In genomic region chr17:55446698-55447097, GRCm38 (mm10) we compare ENCODE assay signal across 14 mouse cellular contexts. TPM values are rescaled to one million over a fixed set of nuclear protein-coding genes. Genes with fewer than 3 reads are reported as not detected.
DNase-seq lines count a peak whose midpoint lies in the region; ATAC-seq lines count a peak whose summit lies in the region.
"Had no signal": no experiment of that assay in that cellular context is flagged by ENCODE, and none has a peak within 500 bp of the region (broad histone marks: within the 10 kb centered on the region; RNA-seq: fewer than 3 reads in every experiment).

No protein-coding gene starts in this region.

- intact Hi-C loops in gastrocnemius, postnatal 36 days (cut with DNase I), result no loop called here

- H3K9me3 ChIP-seq in embryonic facial prominence, embryonic 13.5 days, result no peaks in the 10 kb centered on the region
- no peaks in the 10 kb centered on the region for H3K9me3 ChIP-seq in hindbrain, embryonic 13.5 days
- no peaks in the 10 kb centered on the region for H3K9me3 ChIP-seq in midbrain, embryonic 13.5 days

- H3K4me3 ChIP-seq in embryonic facial prominence, embryonic 13.5 days, result peak overlapping the region; percentile 69
- peak overlapping the region; percentile 61 for H3K4me3 ChIP-seq in hindbrain, embryonic 13.5 days
- peak overlapping the region; percentile 64 for H3K4me3 ChIP-seq in midbrain, embryonic 13.5 days (replicated peaks)
- H3K4me3 ChIP-seq: heart, adult 2 months had no signal

- no peak for ATAC-seq in embryonic facial prominence, embryonic 13.5 days (ENCODE audit: insufficient number of reproducible peaks, insufficient read depth, low FRiP score, low TSS enrichment, low read depth)
- ATAC-seq in hindbrain, embryonic 13.5 days (ENCODE audit: low FRiP score), result no peak
- ATAC-seq in midbrain, embryonic 13.5 days, result no peak
- ATAC-seq: activated CD4-positive, CD25-positive, alpha-beta regulatory T cell, adult 4 months had no signal

- peaks cover 26% of the 10 kb centered on the region for H3K27me3 ChIP-seq in embryonic facial prominence, embryonic 13.5 days
- H3K27me3 ChIP-seq in hindbrain, embryonic 13.5 days, result no peaks in the 10 kb centered on the region
- H3K27me3 ChIP-seq in midbrain, embryonic 13.5 days, result no peaks in the 10 kb centered on the region

- peak overlapping the region; percentile 78; the same call in 1 of the 2 replicates for H3K27ac ChIP-seq in embryonic facial prominence, embryonic 13.5 days
- H3K27ac ChIP-seq in hindbrain, embryonic 13.5 days, result peak overlapping the region; percentile 98
- no peak overlapping the region for H3K27ac ChIP-seq in midbrain, embryonic 13.5 days
- H3K27ac ChIP-seq: heart, adult 2 months; macrophage had no signal

- H3K36me3 ChIP-seq in embryonic facial prominence, embryonic 13.5 days, result no peaks in the 10 kb centered on the region
- H3K36me3 ChIP-seq in hindbrain, embryonic 13.5 days, result no peaks in the 10 kb centered on the region
- H3K36me3 ChIP-seq in midbrain, embryonic 13.5 days, result no peaks in the 10 kb centered on the region
- H3K36me3 ChIP-seq: G1E had no signal

- peaks cover 14% of the 10 kb centered on the region; the same call in 1 of the 2 replicates for H3K4me1 ChIP-seq in embryonic facial prominence, embryonic 13.5 days
- peaks cover 24% of the 10 kb centered on the region for H3K4me1 ChIP-seq in hindbrain, embryonic 13.5 days (replicated peaks)
- H3K4me1 ChIP-seq in midbrain, embryonic 13.5 days (replicated peaks), result peaks cover 24% of the 10 kb centered on the region

- peak overlapping the region; percentile 89 for H3K4me2 ChIP-seq in embryonic facial prominence, embryonic 13.5 days
- H3K4me2 ChIP-seq in hindbrain, embryonic 13.5 days, result peak overlapping the region; percentile 67
- peak overlapping the region; percentile 76 for H3K4me2 ChIP-seq in midbrain, embryonic 13.5 days (replicated peaks)

- peak; percentile 17 for DNase-seq in embryo, embryonic 10.5 days (ENCODE audit: low spot score)
- no peak for DNase-seq in embryo, embryonic 10 days (ENCODE audit: low spot score)
- DNase-seq in thymus, postnatal 10 days (ENCODE audit: low spot score in 2 of 2), result no peak
- DNase-seq in gastrocnemius, postnatal 36 days, result no peak
- no peak for DNase-seq in right cerebral cortex, postnatal 14 days
- DNase-seq: heart, adult 2 months; thymus, postnatal 36 days had no signal

- WGBS in embryonic facial prominence, embryonic 13.5 days, result 24% methylated on average over 4 of the region's 4 CpGs
- WGBS in hindbrain, embryonic 13.5 days, result 13% methylated on average over 4 of the region's 4 CpGs
- WGBS in midbrain, embryonic 13.5 days, result 20% methylated on average over 4 of the region's 4 CpGs

- H3K9ac ChIP-seq in embryonic facial prominence, embryonic 13.5 days, result 0 out of 2 replicates have a peak overlapping the region, but pooled peaks have one; percentile 12
- H3K9ac ChIP-seq in hindbrain, embryonic 13.5 days, result peak overlapping the region; percentile 91
- peak overlapping the region; percentile 90 for H3K9ac ChIP-seq in midbrain, embryonic 13.5 days (replicated peaks)

RNA-seq across cellular contexts. Expression of gene St6gal2, which starts 1.5 kb away (rescaled TPM):
- polyA plus RNA-seq in embryonic facial prominence, embryonic 13.5 days (2015; fragmentation: Nextera tagmentation; extraction: Ambion mirVana), result 8.5 and 10.7 TPM in 2 replicates
- 18.5 and 21.4 TPM in 2 replicates for polyA plus RNA-seq in hindbrain, embryonic 13.5 days (2015; fragmentation: Nextera tagmentation; extraction: Ambion mirVana)
- 18.4 and 18.7 TPM in 2 replicates for polyA plus RNA-seq in midbrain, embryonic 13.5 days (2015; fragmentation: Nextera tagmentation; extraction: Ambion mirVana)
- total RNA-seq in gastrocnemius, postnatal 36 days (2021), result not detected
- total RNA-seq: heart, adult 2 months; liver, adult 2 months had no signal
- polyA plus RNA-seq: activated CD4-positive, CD25-positive, alpha-beta regulatory T cell, adult 4 months; G1E; heart, adult 2 months; liver, adult 2 months; macrophage had no signal

Comparison
In these comparisons a context has a peak if more than half of its experiments do, and no peak if none do; other contexts are left out.
1. H3K9ac ChIP-seq: peak in every context shown above with its lines; median percentile 91 in hindbrain, embryonic 13.5 days; 90 in midbrain, embryonic 13.5 days; 12 in embryonic facial prominence, embryonic 13.5 days.